8 mouse cellular contexts compared by ENCODE assay signal in genomic region chr11:5181850-5182404, GRCm38 (mm10). TPM values are rescaled to one million over a fixed set of nuclear protein-coding genes. Genes with fewer than 3 reads are reported as not detected.
A peak's percentile ranks its signal among the peaks of the same experiment; 100 is the strongest.
DNase-seq lines count a peak whose midpoint lies in the region; ATAC-seq lines count a peak whose summit lies in the region.

No protein-coding gene starts in this region.

- no peak overlapping the region for H3K9ac ChIP-seq in midbrain, embryonic 11.5 days (ENCODE audit: low read length)
- no peak overlapping the region for H3K9ac ChIP-seq in midbrain, embryonic 16.5 days (ENCODE audit: low read depth, low read length)
- H3K9ac ChIP-seq in stomach, embryonic 16.5 days (ENCODE audit: low read length): no peak overlapping the region

- DNase-seq in midbrain, embryonic 11.5 days (ENCODE audit: low spot score, missing footprints): peak; percentile 99
- peak; percentile 85 for DNase-seq in cerebellum, adult 8-10 months
- peak; percentile 65 to 76 for DNase-seq in gastrocnemius, adult 8-10 months (ENCODE audit: low spot score in 2 of 2)
- peak; percentile 64 for DNase-seq in kidney, adult 11 months
- DNase-seq in limb, embryonic 10.5 days (ENCODE audit: low spot score): peak; percentile 94
- DNase-seq in naive thymus-derived CD4-positive, alpha-beta T cell, adult 2 months (ENCODE audit: low read depth): peak; percentile 95

- H3K9me3 ChIP-seq in midbrain, embryonic 11.5 days (ENCODE audit: control insufficient read depth, low read length): no peaks in the 10 kb centered on the region
- H3K9me3 ChIP-seq in midbrain, embryonic 16.5 days (replicated peaks; ENCODE audit: control insufficient read depth, low read length, poor library complexity, severe bottlenecking): no peaks in the 10 kb centered on the region
- no peaks in the 10 kb centered on the region for H3K9me3 ChIP-seq in limb, embryonic 10.5 days (replicated peaks)
- no peaks in the 10 kb centered on the region for H3K9me3 ChIP-seq in stomach, embryonic 16.5 days (replicated peaks; ENCODE audit: control insufficient read depth, low read length)

- no peak overlapping the region for H3K4me3 ChIP-seq in midbrain, embryonic 11.5 days (ENCODE audit: low read depth, low read length)
- no peak overlapping the region for H3K4me3 ChIP-seq in midbrain, embryonic 16.5 days (ENCODE audit: low read depth, low read length)
- H3K4me3 ChIP-seq in limb, embryonic 10.5 days: no peak overlapping the region
- no peak overlapping the region for H3K4me3 ChIP-seq in stomach, embryonic 16.5 days (replicated peaks; ENCODE audit: low read length)

- 0 out of 2 replicates have a peak, but pooled peaks have one; percentile 50 for ATAC-seq in midbrain, embryonic 11.5 days (ENCODE audit: low FRiP score)
- no peak for ATAC-seq in midbrain, embryonic 16.5 days
- no peak for ATAC-seq in stomach, embryonic 16.5 days (ENCODE audit: insufficient read depth, low FRiP score)

- peaks cover 5% of the 10 kb centered on the region; the same call in 1 of the 2 replicates for H3K4me1 ChIP-seq in midbrain, embryonic 11.5 days (ENCODE audit: control insufficient read depth, insufficient read depth, low read length)
- H3K4me1 ChIP-seq in midbrain, embryonic 16.5 days (ENCODE audit: control insufficient read depth, insufficient read depth, low read length): peaks cover 6% of the 10 kb centered on the region; the same call in 1 of the 2 replicates
- H3K4me1 ChIP-seq in limb, embryonic 10.5 days: peaks cover 17% of the 10 kb centered on the region
- H3K4me1 ChIP-seq in stomach, embryonic 16.5 days (ENCODE audit: control insufficient read depth, insufficient read depth, low read length): peaks cover 10% of the 10 kb centered on the region; the same call in 1 of the 2 replicates

- no peaks in the 10 kb centered on the region for H3K36me3 ChIP-seq in midbrain, embryonic 11.5 days (ENCODE audit: control insufficient read depth, insufficient read depth, low read length)
- no peaks in the 10 kb centered on the region for H3K36me3 ChIP-seq in midbrain, embryonic 16.5 days (ENCODE audit: control insufficient read depth, insufficient read depth, low read length)
- no peaks in the 10 kb centered on the region for H3K36me3 ChIP-seq in limb, embryonic 10.5 days
- H3K36me3 ChIP-seq in stomach, embryonic 16.5 days (ENCODE audit: control insufficient read depth, insufficient read depth, low read length): no peaks in the 10 kb centered on the region

- no peak overlapping the region for H3K27ac ChIP-seq in midbrain, embryonic 11.5 days (ENCODE audit: low read depth, low read length)
- H3K27ac ChIP-seq in midbrain, embryonic 16.5 days (ENCODE audit: low read length): no peak overlapping the region
- H3K27ac ChIP-seq in limb, embryonic 10.5 days: no peak overlapping the region
- H3K27ac ChIP-seq in stomach, embryonic 16.5 days (ENCODE audit: low read length): 0 out of 2 replicates have a peak overlapping the region, but pooled peaks have one; percentile 21

- no peaks in the 10 kb centered on the region for H3K27me3 ChIP-seq in midbrain, embryonic 11.5 days (ENCODE audit: control insufficient read depth, insufficient read depth, low read length)
- H3K27me3 ChIP-seq in midbrain, embryonic 16.5 days (ENCODE audit: control insufficient read depth, insufficient read depth, low read depth, low read length): no peaks in the 10 kb centered on the region
- peaks cover 4% of the 10 kb centered on the region; the same call in 1 of the 2 replicates for H3K27me3 ChIP-seq in limb, embryonic 10.5 days (ENCODE audit: low read depth, poor library complexity, severe bottlenecking)
- no peaks in the 10 kb centered on the region for H3K27me3 ChIP-seq in stomach, embryonic 16.5 days (ENCODE audit: control insufficient read depth, insufficient read depth, low read length)

- WGBS in midbrain, embryonic 11.5 days: 23% methylated on average over 13 of the region's 13 CpGs
- 22% methylated on average over 13 of the region's 13 CpGs for WGBS in midbrain, embryonic 16.5 days
- WGBS in limb, embryonic 10.5 days: 25% methylated on average over 13 of the region's 13 CpGs
- WGBS in stomach, embryonic 16.5 days: 12% methylated on average over 13 of the region's 13 CpGs

- no peak overlapping the region for H3K4me2 ChIP-seq in midbrain, embryonic 11.5 days
- H3K4me2 ChIP-seq in midbrain, embryonic 16.5 days (ENCODE audit: low read length): no peak overlapping the region
- no peak overlapping the region for H3K4me2 ChIP-seq in stomach, embryonic 16.5 days (ENCODE audit: low read depth, low read length)

RNA-seq across cellular contexts. Expression of gene Emid1, which starts 29.9 kb away (rescaled TPM):
- 12.3 and 13.7 TPM in 2 replicates for polyA plus RNA-seq in midbrain, embryonic 11.5 days (2014; fragmentation: Nextera tagmentation; extraction: Ambion mirVana)
- polyA plus RNA-seq in midbrain, embryonic 16.5 days (2015; fragmentation: Nextera tagmentation; extraction: Ambion mirVana): 9.5 and 12.4 TPM in 2 replicates
- 1 to 10 TPM; 5.5 to 9.6 (median 8.4) TPM for total RNA-seq in gastrocnemius, adult 8-10 months (2022)
- polyA plus RNA-seq in limb, embryonic 10.5 days (2016; fragmentation: Nextera tagmentation; extraction: Ambion mirVana): 12.1 and 12.3 TPM in 2 replicates
- polyA plus RNA-seq in stomach, embryonic 16.5 days (2015; fragmentation: Nextera tagmentation; extraction: Ambion mirVana): 59.1 and 60.4 TPM in 2 replicates
